Mouse (Mus musculus) embryonic facial prominence, embryonic 10.5 days (tissue): ENCODE measurements around the gene Il10. TPM values are rescaled to one million over a fixed set of nuclear protein-coding genes. Genes with fewer than 3 reads are reported as not detected.

Experiments used
- polyA plus RNA-seq: library from polyadenylated mRNA; unstranded; fragments of >200 nt; fragmentation: Nextera tagmentation; extraction: Ambion mirVana; gene quantifications from 2 replicates; pipeline ENCODE4 v1.2.1, GENCODE M21; 2016

The Il10 gene
- polyA plus RNA-seq, 1 experiment from 2014 or later = not detected

Other genes with a start within 250 kb of the Il10 start
- gene Fcamr, start 218.9 kb upstream of the Il10 start, polyA plus RNA-seq = not detected in 2 replicates
- not detected in 2 replicates for gene Pigr, start 193.2 kb upstream of the Il10 start, polyA plus RNA-seq
- not detected in 2 replicates for gene Fcmr, start 154.2 kb upstream of the Il10 start, polyA plus RNA-seq
- gene Il24, start 132.4 kb upstream of the Il10 start, polyA plus RNA-seq = not detected in 2 replicates
- gene Il20, start 108.4 kb upstream of the Il10 start, polyA plus RNA-seq = not detected in 2 replicates
- gene Il19, start 79.7 kb upstream of the Il10 start, polyA plus RNA-seq = 0.21 and 0.39 TPM in 2 replicates
- 44.4 and 45.4 TPM in 2 replicates for gene Mapkapk2, start 78.0 kb downstream of the Il10 start, polyA plus RNA-seq
- 8.7 and 9.7 TPM in 2 replicates for gene Dyrk3, start 118.5 kb downstream of the Il10 start, polyA plus RNA-seq
- 66.9 and 70.3 TPM in 2 replicates for gene Eif2d, start 133.3 kb downstream of the Il10 start, polyA plus RNA-seq
- 1.2 and 1.3 TPM in 2 replicates for gene Rassf5, start 225.4 kb downstream of the Il10 start, polyA plus RNA-seq